Mouse (Mus musculus): ENCODE results near the gene Obsl1.

DNA sequence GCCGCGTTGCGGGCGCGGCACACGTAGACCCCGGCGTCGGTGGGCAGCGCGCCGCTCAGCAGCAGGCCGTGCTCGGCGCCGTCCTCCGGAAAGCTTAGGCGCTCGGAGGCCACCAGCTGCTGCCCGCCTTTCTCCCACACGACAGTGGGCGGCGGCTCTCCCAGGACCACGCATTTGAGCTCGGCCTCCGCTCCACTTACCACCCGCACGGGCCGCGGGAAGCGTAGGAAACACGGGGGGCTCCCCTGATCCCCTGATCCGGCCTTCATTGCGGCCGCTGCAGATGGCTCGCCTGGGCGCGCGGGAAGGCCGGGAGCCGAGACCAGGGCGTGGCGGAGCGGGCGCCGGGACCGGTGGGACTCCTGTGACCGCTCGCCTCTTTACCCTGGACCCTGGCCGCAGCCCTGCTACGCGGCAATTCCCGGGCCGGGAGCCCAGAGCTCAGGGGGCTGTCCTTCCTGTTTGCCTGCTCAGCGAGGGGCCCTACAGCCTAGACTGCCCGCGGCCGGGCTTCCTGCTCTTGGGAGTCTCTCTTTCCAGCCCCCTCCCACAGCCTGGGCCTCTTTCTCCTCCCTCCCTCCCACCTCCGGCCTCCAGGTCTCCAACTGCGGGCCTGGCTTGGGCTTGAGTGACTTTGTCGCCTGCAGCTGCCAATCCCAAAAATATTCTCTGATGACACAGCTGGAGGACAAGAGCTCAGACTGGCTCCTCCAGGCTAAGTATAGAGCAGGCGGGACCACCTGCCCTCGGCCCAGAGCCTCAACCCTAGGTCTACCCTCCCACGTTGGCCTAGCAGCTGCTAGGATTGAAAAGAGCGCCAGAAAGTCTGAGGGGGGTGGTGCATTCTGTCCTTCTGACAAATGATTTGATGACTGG, at the start of gene Obsl1:
- no peak for TF ChIP-seq CTCF (conservative IDR thresholded peaks at IDR 0.05; ENCODE audit: insufficient read depth, insufficient read length, low read depth, low read length)
- no peak for TF ChIP-seq POLR2A (IDR thresholded peaks at IDR 0.05; ENCODE audit: low read depth, low read length)
